Mouse (Mus musculus) heart, adult 2 months (tissue): ENCODE data around the gene Slc2a1. TPM values are rescaled to one million over a fixed set of nuclear protein-coding genes. Genes with fewer than 3 reads are reported as not detected.

Experiments
- DNase-seq, 2 experiments: peaks; one replicate each; pipeline ENCODE4 v3.0.0; 2021
- H3K27ac ChIP-seq: fragments of 200-600 bp; 2 replicates; pipeline ENCODE4 v1.8.1; 2022
- H3K27me3 ChIP-seq: fragments of 200-500 bp; 2 replicates; pipeline ENCODE4 v1.6.1; 2012; ENCODE audit warnings: mild to moderate bottlenecking, low read length, inconsistent platforms, mixed read lengths; ENCODE audit not compliant: control insufficient read depth, insufficient read depth
- H3K36me3 ChIP-seq: fragments of 200-500 bp; 2 replicates; pipeline ENCODE4 v1.6.1; 2012; ENCODE audit warnings: low read length, inconsistent platforms; ENCODE audit not compliant: control insufficient read depth, insufficient read depth
- H3K4me1 ChIP-seq: fragments of 200-500 bp; 2 replicates; pipeline ENCODE4 v1.6.1; 2011; ENCODE audit warnings: low read length; ENCODE audit not compliant: control insufficient read depth, insufficient read depth
- H3K4me3 ChIP-seq: fragments of 200-600 bp; 2 replicates; pipeline ENCODE4 v1.8.1; 2022
- H3K79me2 ChIP-seq: fragments of 200-500 bp; replicated peaks from 2 replicates; pipeline ENCODE4 v1.6.1; 2012; ENCODE audit warnings: mild to moderate bottlenecking, inconsistent platforms, low read length, moderate library complexity, mixed read lengths; ENCODE audit not compliant: control insufficient read depth, insufficient read depth
- H3K9ac ChIP-seq: fragments of 200-500 bp; 2 replicates; pipeline ENCODE4 v1.6.1; 2012; ENCODE audit warnings: low read depth, mild to moderate bottlenecking, control low read depth, inconsistent platforms, low read length, mixed read lengths
- CTCF ChIP-seq: fragments of 200-600 bp; IDR thresholded peaks from 2 replicates; pipeline ENCODE4 v1.8.1; 2022; ENCODE audit warnings: antibody characterized with exemption, mild to moderate bottlenecking, moderate library complexity
- EP300 ChIP-seq: fragments of 200-500 bp; IDR thresholded peaks from 2 replicates; pipeline ENCODE4 v1.6.1; 2011; ENCODE audit warnings: low read depth, low read length, control low read depth; ENCODE audit not compliant: insufficient read depth
- POLR2A ChIP-seq: fragments of 200-500 bp; IDR thresholded peaks from 2 replicates; pipeline ENCODE4 v1.6.1; 2011; ENCODE audit warnings: mild to moderate bottlenecking, low read depth, low read length, control low read depth; ENCODE audit not compliant: insufficient read depth
- WGBS: fragments of 180-500 bp; shearing (Covaris S2); methylation state at CpG from one replicate; pipeline ENCODE4 v1.1.7; 2018; 5-methylcytosine and 5-hydroxymethylcytosine counted together
- intact Hi-C: fragments of 180-260 bp; cut with DNase I; formaldehyde crosslinking; loops from one replicate; pipeline ENCODE4 v1.15.1; 2025
- polyA plus RNA-seq: library from polyadenylated mRNA; depleted of rRNA; stranded (reverse); fragments of >200 nt; gene quantifications from 2 replicates; pipeline ENCODE4 v1.2.3, GENCODE M21; 2012
- total RNA-seq, 2 experiments: library from RNA; stranded (reverse); gene quantifications; 2 replicates each; pipeline ENCODE4 v1.2.3; 2021

Gene Slc2a1
- total and polyA plus RNA-seq, 3 experiments: 8.9 to 18.9 (median 16.6) TPM

DNA sequence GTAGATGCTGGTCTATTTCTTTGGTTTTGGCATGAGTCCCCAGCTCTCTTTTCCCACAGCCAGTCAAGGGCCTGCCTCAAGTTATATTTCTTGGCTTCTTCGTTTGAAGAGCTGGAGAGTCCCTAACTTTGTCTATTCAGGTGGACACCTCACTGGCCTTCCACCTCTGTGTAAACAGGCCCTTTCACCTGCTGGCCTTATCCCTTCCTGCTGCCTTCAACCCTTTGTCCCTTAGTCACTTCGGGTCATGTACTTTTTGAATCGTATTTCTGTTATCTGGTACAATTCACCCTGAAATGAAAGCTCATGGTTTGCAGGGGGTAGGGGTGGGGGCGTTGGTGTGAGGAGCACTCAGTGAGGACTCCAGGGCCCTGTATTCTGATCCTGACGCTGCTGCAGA is 10.8 kb downstream of the Slc2a1 start:
- Histone ChIP-seq H3K4me1 (peaks cover 9% of the 10 kb centered on the region), H3K79me2 (no peaks in the 10 kb centered on the region; the same call in 1 of the 2 replicates), H3K4me3 (no peak overlapping the region), H3K27ac (no peak overlapping the region), H3K27me3 (no peaks in the 10 kb centered on the region), H3K9ac (no peak overlapping the region), H3K36me3 (no peaks in the 10 kb centered on the region)
- intact Hi-C loops: no loop called here
- 70% methylated on average over 5 of the region's 5 CpGs for WGBS
- TF ChIP-seq CTCF: no peak
- no peak for TF ChIP-seq EP300
- TF ChIP-seq POLR2A: no peak
- DNase-seq: no peak

DNA sequence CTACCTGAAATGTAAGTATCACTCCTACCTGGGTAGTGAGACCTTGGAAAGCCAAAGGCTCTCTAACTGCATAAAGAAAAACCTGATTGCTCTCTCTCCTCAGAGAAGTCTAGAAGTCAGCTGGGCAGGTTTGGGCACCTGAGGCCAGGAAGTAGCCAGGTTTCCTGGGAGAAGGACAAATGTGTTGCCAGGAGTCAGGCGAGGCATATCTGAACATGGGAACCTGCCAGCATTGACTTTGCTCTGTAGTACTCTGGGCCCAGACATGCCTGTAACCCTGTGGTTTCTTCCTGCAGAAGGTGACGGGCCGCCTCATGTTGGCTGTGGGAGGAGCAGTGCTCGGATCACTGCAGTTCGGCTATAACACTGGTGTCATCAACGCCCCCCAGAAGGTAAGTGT is 11.6 kb downstream of the Slc2a1 start:
- H3K36me3 ChIP-seq: no peaks in the 10 kb centered on the region
- H3K4me3 ChIP-seq: no peak overlapping the region
- TF ChIP-seq EP300: no peak
- no peak for TF ChIP-seq CTCF
- TF ChIP-seq POLR2A: no peak
- no peaks in the 10 kb centered on the region; the same call in 1 of the 2 replicates for H3K79me2 ChIP-seq
- H3K27me3 ChIP-seq: no peaks in the 10 kb centered on the region
- no peak overlapping the region for H3K9ac ChIP-seq
- peaks cover 14% of the 10 kb centered on the region for H3K4me1 ChIP-seq
- intact Hi-C loops: no loop called here
- no peak for DNase-seq
- H3K27ac ChIP-seq: no peak overlapping the region
- WGBS: 93% methylated on average over 6 of the region's 6 CpGs

GRCm38 (mm10) chr4:119121249-119121648 is 12.7 kb downstream of the Slc2a1 start:
- no peak overlapping the region for H3K9ac ChIP-seq
- H3K79me2 ChIP-seq: no peaks in the 10 kb centered on the region; the same call in 1 of the 2 replicates
- H3K27me3 ChIP-seq: no peaks in the 10 kb centered on the region
- peak; percentile 76 to 80 for DNase-seq
- intact Hi-C loops: no loop called here
- TF ChIP-seq POLR2A (no peak), EP300 (no peak), CTCF (no peak)
- no peak overlapping the region for H3K4me3 ChIP-seq
- WGBS: 22% methylated on average over 4 of the region's 4 CpGs
- no peak overlapping the region for H3K27ac ChIP-seq
- peaks cover 23% of the 10 kb centered on the region for H3K4me1 ChIP-seq
- H3K36me3 ChIP-seq: no peaks in the 10 kb centered on the region

- TF ChIP-seq CTCF (no peak), EP300 (no peak), POLR2A (no peak)
- intact Hi-C loops: no loop called here
- no peaks in the 10 kb centered on the region for H3K36me3 ChIP-seq
- H3K27me3 ChIP-seq: no peaks in the 10 kb centered on the region
- H3K4me1 ChIP-seq: peaks cover 25% of the 10 kb centered on the region
- DNase-seq: no peak
- H3K79me2 ChIP-seq: no peaks in the 10 kb centered on the region
- no peak overlapping the region for H3K4me3 ChIP-seq
- H3K9ac ChIP-seq: no peak overlapping the region
- 65% methylated on average over 2 of the region's 2 CpGs for WGBS
- H3K27ac ChIP-seq: no peak overlapping the region
These were observed 16.3 kb downstream of the Slc2a1 start for GRCm38 (mm10) chr4:119124771-119125273.

DNA sequence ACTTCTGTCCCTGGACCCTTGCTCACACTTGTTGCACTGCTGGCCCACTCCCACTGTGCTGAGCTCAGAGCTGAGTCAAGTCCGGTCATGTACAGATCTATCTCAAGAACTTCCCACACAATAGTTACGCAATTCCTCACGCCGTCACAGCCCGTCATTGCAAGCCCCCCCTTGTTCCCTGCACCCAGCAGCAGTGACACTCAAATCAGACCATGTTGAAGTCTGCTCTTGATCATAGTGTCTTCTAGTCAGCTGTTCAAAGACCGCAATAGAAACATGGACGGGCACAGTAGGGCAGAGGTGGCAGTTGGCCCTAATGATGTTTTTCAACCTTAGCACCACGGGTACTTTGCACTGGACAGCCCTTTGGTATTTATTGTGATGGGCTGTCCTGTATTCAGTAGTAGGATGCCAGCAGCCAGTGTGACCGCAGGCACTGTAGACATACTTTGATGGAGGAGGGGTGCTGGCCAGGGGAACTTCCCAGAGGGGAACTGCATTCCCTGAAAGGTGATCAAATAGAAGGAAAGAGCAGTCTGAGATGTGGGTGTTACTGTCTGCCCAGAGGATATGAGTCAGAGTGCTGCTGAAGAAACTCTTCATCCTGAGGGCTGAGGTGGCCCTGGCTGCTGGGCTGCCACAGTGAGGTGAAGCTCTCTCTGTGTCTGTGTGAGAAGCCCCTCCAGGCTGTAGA is 17.2 kb downstream of the Slc2a1 start:
- intact Hi-C loops: no loop called here
- H3K27me3 ChIP-seq: no peaks in the 10 kb centered on the region
- H3K79me2 ChIP-seq: no peaks in the 10 kb centered on the region
- peaks cover 25% of the 10 kb centered on the region for H3K4me1 ChIP-seq
- H3K36me3 ChIP-seq: no peaks in the 10 kb centered on the region
- H3K4me3 ChIP-seq: no peak overlapping the region
- no peak overlapping the region for H3K9ac ChIP-seq
- WGBS: 60% methylated on average over 9 of the region's 9 CpGs
- no peak for TF ChIP-seq CTCF
- TF ChIP-seq POLR2A: no peak
- no peak for TF ChIP-seq EP300
- no peak for DNase-seq
- H3K27ac ChIP-seq: no peak overlapping the region

GRCm38 (mm10) chr4:119127229-119127628 is 18.7 kb downstream of the Slc2a1 start:
- TF ChIP-seq POLR2A: no peak
- TF ChIP-seq EP300: no peak
- DNase-seq: peak in 1 of 2 experiments; percentile 57
- Histone ChIP-seq H3K9ac (no peak overlapping the region), H3K79me2 (no peaks in the 10 kb centered on the region), H3K27ac (no peak overlapping the region), H3K27me3 (no peaks in the 10 kb centered on the region), H3K36me3 (no peaks in the 10 kb centered on the region), H3K4me3 (no peak overlapping the region), H3K4me1 (peaks cover 19% of the 10 kb centered on the region)
- whole genome bisulfite sequencing: 52% methylated on average over 6 of the region's 6 CpGs
- intact Hi-C loops: no loop called here
